Mouse (Mus musculus): ENCODE measurements around the gene Otulin.

Otulin gene

DNA sequence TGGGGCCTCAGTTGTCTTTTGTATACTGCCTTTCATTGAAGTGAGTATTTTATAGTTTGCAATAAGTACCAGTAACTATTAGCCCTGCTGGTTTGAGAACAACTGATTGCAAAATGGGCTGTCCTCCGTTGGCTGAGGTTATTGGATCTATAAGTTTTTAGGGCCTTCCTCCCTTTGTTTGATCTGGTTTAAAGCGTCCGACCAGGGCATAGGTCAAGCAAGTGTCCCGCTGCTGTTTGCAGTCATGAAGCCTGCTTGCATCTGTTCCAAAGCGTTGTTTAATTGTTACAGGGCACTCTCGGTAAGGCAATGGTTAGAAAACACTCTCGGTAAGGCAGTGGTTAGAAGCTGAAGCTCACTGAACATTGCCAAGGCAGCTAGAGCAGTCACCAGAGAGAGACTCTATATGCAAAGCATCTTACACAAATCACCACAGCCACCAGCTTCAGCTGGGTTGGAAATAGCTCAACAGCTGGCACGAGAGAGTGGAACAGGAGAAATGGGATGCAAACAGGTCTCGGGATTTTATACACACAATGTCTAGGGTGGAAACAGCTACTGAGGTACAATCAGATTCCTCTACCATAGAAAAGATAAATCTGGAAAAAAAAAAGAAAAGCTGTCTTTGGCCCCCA is 80.0 kb downstream of the Otulin start:
- DNase-seq (ENCODE audit: low read depth, low spot score): peak; percentile 75

DNA sequence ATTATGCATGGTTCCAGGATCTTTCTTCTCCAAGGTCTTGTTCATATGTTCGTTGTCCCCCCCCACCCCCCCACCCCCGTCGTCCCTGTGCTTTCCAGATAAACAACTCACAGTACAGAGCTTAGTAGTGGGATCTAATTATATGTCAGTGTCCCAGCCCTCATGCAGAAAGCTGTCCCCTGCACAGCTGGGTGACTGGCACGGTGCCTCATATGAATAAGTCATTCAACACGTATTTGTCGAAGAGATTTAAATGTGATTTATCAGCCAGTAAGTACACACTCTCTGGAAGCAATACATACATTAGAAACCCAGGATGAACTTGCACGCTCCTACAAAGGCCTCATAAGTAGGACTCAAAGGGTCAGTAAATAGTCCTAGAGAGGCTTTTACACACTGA is 80.6 kb downstream of the Otulin start:
- DNase-seq (ENCODE audit: low read depth, low spot score): no peak

DNA sequence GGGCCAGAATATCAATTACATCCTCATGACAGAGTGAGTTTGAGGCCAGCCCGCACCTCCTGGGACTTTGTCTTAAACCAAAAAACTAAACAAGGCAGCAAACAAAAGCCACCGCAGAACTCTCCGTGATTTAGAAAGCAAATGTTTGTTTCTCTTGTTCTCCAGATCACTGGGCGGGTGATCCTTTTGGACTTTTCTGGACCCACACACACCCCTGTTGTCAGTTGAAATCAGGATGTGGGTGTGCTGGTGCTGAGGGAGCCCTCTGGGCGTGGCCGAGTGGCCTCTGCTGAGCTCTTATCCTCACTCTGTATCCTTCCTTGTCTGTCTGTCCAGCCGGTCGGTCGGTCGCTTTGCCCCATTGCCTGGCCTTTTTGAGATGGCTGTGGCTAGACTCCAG is 81.4 kb downstream of the Otulin start:
- DNase-seq (ENCODE audit: low read depth, low spot score): peak; percentile 24

DNA sequence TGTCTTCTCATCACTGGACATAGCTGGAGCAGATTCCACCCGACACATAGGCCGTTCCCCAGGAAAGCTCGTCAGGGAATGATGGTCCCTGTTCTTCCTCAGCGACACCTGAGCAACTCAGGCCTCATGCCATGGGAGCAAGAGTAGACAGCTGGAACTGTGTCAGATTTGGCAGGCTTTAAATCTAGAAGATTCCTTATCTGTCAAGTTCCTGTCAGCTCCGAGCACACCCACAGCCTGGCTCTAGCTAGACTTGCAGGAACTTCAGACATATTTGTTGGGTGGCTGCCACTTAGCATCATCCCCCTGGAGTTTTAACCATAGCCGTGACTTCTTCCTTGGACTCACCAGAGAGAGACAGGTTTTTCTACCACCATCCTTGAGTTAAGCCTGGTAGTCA is 82.4 kb downstream of the Otulin start:
- DNase-seq (ENCODE audit: low read depth, low spot score): no peak

DNA sequence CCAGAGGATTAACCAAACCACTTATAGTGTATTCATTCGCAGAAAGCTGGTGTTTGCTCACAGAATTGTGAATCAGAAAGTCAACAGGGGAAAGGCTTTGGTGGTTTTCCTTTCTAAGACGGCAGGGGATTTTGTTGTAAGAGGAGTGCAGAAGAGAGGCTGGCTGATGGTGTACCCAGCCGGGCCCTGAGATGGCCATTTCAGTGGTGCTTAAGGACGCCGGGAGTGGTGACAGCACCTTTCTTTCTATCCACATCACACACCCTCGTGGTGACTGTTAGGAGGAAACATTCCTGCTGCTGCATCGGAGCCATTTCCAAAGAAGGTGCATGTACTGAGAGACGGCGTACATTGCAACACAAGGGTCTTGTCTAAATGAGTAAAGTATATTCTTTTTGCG is 85.3 kb downstream of the Otulin start:
- no peak for DNase-seq (ENCODE audit: low read depth, low spot score)

DNA sequence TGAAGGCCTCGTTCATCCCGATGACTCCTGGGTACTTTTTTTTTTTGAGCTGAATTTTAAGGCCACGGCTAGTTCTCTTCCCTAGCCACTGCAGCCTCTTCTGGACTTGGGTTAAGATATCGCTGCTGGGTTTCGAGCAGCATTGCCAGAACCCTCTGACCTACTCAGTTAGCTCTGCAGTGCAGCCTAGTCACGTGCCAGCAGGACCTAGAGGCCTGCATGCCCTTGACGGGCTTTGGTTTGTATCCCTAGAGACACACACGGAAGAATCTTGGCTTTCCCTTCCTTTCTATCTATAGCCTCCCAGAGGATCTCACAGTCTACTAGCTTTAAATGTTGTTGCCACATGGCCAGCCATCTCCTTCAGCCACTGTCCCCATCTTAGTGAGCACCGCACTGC is 90.7 kb downstream of the Otulin start:
- no peak for DNase-seq (ENCODE audit: low read depth, low spot score)

DNA sequence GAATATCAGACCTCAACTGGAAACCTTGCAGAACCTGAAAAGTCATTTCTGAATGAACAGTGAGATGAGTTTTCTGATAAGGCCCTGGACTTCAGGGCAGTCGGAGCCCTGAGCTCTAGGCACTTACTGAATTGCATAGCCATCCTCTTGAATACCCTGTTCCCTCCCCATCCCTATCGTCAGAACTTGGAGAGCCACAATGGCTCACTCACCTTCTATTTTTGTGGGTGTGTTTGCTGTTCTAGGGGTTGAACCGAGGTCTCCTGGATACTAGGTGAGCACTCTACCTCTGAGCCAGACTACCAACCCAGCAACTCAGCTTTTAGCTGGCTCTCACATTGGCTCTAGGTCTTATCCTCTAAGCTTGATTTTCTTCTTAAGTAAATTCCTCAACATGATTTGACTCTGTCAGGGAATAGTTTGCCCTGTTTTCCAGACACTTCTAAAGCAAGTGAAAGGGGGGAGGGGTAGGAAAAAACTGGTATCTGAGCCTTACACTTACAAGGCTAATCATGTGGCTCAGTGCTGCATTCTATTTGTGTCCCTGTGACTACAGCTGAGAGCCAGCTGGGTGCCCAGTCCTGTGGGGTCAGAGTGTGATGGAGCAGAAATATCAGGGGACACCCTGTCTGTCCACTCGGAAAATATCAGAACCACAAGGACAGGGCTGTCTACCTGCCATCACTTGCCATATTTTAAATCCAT is 92.8 kb downstream of the Otulin start:
- no peak for DNase-seq (ENCODE audit: low read depth, low spot score)

DNA sequence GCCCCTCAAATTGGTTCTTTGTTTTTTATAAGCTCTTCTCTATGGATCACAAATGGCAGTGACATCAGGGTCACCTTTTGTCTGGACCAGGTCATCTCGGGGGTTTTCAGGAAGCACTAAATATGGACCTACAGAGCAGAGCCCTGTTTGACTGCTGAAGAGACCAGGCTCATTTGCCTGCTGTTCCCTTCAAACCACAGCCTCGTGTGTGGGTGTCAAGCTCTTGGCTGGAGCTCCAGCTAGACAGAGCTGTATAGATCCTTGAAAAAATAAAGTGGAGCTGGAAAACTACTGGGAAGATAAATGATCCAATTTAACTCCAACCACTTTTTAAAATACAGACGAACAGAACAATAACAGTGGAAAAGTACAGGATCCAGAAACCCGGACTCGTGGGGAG is 93.7 kb downstream of the Otulin start:
- no peak for DNase-seq (ENCODE audit: low read depth, low spot score)

DNA sequence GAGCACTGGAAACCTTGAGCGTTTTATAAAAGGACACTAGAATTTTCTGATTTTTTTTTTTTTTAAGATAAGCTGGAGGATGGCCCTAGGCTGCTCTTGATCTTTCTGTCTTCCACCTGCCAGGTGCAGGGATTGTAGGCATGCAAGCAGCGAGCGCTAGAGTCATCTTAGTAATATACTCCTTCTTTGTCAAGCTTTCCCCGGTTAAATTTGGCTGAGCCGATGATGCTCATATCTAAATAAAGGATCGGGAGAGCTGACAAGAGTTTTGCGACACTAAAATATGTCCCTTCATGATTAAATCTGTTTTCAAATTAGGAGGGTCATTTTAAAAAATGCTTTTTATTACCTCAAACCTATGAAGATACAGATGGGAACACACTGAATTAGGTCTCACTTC is 94.3 kb downstream of the Otulin start:
- no peak for DNase-seq (ENCODE audit: low read depth, low spot score)

DNA sequence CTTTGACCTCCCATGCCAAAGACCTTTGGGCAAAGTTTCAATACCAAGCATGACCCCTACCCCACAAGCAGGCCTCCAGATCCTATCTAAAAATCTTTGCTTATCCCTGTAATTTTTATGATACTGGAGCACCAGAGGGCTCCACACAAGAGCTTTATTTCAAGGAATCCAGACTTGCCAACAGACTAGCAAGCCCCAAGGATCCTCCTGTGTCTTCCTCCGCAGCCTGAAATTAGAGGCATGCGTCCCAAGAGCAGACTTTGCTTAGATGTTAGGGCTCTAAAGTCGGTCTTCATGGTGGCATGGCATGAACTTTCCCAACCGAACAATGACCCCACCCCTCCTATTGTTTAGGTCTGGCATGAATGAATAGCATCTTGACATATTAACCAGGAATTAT is 94.8 kb downstream of the Otulin start:
- no peak for DNase-seq (ENCODE audit: low read depth, low spot score)

DNA sequence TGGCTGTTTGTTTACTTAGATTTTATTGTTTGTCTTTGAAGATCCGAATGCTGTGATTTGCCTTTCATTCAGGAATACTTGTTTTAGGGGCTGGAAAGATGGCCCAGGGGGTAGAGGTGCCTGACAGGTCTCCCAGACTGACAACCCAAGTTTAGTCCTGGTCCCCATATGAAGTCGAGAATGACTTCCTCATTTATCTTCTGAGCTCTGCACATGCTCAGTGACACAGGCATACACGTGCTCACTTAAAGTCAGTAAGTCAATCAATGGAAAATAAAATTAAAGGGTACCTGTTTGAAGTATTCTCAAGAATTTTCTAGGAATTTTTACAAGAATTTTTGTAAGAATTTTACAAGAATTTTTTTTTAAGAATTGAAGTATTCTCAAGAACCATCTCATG is 97.5 kb downstream of the Otulin start:
- DNase-seq (ENCODE audit: low read depth, low spot score): no peak

DNA sequence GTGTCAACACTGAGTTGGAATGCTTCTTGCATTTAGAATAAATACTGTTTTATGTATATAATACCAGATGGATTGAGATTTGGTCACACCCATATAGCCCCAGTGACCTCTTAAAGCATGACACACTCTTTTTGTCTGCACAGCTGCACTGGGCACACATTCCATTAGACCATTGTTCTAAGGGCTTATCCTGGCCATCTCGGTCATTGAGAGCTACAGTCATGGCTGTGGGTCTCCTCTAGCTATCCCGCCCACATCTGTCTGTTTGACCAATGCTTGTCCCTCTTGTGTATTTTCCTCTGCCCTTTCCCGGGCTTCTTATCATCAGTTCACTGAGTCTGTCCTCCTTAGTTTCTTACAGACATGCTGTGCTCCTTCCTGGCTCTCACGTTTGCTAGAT is 100.5 kb downstream of the Otulin start:
- no peak for DNase-seq (ENCODE audit: low read depth, low spot score)

DNA sequence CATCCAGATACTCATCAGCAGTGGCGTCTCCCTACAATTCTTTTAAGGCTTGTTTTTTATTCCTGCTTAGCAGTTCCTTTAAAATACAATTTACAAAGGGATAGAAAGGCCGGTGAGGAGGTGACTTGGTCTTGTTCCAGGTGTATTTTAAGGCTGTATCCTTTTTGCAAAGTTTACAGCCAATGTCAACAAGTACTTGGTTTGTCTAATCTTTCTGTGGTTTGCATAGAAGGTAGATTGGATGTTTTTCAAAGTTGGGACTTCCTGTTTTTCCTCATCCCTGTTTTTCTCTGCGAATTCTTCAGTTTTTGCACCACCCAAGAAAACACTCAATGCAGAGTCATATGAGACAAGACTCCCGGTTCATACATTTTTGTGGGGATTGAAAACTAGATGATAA is 101.6 kb downstream of the Otulin start:
- no peak for DNase-seq (ENCODE audit: low read depth, low spot score)

DNA sequence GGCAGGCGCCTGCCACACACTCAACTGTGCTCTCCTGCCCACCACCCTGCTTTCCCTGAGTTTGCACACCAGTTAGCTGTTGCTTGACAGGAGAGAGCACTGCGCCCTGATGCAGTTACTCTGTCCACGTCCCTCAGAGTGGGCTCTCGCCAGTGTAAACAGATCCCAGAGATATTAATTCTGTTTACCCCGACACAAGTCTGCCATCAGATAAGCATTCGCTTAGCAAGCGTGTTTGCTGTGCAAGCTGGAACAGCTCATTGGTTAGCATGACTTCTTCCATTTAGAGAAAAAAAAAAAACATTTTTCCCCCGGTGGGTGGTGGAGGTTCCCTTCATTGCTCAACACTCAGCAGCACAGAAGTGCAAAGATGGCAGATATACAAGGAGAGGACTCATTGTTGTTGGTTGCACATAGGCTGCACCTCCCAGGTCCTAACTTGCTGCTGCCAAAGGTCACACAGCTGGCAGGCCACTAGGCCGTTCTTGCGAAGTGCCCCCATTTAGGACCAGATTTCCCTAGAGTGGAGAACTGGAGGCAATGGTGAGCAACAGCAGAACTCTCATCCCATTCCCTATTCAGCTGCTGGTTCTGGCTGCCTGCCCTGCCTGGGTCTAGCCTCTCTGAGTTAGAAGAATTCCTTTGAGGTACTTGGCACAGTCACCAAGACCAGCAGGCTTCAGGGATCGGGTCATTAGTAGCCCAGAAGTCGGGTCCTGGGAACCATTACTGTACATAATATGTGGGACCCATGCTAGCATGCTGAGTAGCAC is 105.1 kb downstream of the Otulin start:
- DNase-seq (ENCODE audit: low read depth, low spot score): no peak

DNA sequence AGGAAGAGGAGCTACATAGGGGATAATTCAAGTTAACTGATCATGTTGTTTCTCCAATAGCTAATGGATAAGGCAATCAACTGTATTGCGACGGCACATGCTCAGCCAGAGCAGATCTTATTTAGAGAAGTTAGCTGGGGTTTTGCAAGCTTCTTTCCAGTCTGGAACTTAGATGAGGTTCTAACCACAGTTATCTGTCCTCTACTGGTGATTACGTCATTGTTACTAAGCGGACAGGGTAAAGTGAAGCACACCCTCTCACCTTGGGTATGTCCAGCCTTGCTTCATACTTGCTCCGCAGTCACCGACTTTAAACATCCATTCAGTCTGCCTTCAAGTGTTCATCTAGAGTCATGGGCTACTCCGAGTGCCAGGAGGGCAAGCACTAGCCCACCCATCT is 110.6 kb downstream of the Otulin start:
- no peak for DNase-seq (ENCODE audit: low read depth, low spot score)

DNA sequence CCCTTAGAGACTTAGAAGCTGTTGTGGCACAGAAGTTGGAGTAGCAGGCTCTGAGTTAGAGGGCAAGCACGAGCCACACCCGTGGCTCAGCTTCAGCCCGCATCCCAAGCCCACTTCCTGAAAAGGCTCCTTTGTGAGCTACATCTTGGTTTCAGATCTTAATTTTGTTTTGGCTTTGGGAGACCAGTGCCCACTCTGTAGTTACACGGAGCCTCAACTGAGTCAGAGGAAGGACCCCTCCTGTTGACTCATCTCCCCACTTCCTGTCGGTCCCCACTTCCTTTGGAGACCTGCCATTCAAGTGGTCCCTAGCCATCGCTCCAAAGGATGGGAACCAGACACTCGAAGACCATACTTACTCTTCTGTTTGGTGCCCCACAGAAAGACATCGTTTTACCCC is 112.5 kb downstream of the Otulin start:
- no peak for DNase-seq (ENCODE audit: low read depth, low spot score)

DNA sequence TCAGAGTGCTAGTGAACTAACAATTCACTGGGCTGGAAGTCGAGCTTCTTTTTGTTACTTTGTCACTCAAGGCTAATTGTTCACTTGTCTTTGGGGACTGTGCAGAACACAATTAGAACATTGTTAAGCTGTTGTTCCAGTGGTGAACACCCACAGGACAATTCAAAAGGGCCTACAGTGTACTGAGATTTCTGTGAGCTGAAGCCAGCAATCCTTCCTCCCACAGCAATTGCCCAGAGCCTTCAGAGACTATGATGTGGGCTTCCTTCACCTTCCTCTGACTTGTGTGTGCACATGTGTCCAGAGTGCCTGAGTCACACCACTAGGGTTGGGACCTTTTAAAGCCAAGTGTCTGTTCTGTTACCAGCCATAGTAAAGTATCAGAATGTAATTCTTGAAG is 113.6 kb downstream of the Otulin start:
- no peak for DNase-seq (ENCODE audit: low read depth, low spot score)

DNA sequence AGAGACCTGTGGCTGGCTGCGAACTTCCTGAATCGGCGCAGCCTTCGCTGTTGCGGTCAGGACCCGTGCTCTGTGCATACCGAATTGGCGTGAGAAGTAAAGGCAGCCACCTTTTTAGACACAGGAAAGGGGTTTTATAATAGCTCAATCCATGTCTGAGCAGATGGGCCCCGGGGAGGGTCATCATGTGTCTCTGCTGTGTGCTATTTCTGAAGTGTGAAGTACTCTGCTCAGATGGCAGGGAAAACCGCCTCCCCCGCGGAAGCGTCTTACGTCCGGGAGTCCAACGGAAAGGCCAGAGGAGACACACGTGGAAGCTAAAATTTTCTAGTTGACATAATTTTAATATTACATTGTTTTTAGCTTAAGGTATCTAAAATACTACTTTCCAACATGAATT is 121.5 kb downstream of the Otulin start:
- DNase-seq (ENCODE audit: low read depth, low spot score): no peak

DNA sequence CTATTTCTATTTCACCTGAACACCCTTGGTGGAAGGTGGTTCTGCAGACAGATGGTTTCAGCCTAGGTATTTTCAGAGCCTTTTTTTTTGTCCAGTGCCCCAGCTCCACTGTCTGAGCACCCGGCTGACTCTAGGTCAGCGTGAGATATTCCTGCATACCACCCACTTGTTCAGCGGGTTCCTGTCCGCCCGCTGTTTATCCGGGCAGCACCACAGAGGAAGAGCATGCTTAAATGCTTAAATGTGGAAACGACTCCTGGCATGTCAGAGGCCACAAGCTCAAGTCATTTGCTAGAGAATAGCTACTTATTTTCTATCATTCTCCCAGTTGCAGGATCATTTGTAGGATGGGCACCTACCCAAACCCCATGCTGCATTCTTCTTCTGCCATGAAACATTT is 122.3 kb downstream of the Otulin start:
- no peak for DNase-seq (ENCODE audit: low read depth, low spot score)

DNA sequence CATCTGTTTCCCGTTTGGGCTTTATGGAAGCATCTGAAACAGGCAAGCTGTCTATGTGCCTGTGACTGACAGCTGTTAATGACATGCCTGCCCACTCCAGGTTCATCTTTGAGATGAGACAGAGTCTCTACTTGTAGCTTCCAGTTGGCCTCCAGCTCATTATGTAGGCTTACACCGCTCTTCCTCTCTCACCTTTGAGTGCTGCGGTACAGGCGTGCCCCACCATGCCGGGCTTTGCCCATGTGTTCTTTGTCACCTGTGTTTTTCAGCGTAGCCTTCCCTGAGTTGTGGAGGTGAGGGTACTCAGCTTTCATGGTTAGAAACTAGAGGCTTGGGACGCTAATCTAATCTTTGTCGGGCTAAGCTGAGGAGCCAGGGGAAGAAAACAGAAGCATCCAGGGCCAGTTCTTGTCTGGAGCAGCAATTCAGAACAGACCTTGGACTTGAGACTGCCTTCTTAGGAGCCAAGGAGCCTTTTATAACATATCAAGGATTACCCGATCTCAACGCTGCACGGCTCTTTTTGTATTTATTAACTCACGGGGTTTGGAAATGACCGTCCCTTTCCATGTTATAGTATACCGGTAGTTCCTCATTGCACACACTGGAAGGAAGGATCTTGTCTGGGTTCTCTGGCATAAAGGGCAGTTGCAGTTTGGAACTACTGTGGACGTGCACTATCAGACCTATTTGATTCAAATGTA is 123.4 kb downstream of the Otulin start:
- DNase-seq (ENCODE audit: low read depth, low spot score): no peak

DNA sequence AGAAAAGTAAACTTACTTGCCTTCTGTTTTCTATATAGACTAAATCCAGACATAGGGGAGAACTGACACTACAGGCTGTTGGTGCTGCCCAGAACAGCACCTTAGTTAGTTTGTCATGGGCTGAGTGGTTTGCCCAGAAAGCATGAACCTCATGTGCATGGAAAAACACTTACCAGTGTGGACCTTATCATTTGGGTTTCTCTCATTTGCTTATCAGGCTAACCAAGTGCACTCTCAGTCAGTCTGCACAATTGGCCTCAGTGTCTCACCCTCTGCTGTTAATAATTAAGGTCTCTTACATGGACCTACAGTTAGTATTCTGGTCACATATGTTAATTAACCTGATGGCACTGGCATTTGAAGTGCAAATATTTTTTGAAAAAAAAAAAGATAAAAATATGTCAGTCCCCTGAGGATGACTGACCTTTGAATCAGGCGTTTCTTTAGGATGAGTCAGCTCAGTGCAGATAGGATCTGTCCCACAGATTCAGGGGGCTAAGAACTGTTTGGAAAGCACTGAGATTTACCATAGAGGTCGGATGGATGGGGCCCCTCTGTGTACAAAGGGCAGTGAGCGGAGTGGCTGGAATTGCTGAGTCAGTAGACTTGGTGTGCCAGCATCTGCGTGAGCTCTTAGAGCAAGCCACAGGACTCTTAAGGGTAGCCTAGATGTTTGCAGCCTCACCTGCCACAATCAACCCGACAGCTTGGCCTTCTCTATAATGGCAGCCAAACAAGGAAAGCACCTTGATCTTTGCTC is 124.2 kb downstream of the Otulin start:
- DNase-seq (ENCODE audit: low read depth, low spot score): no peak
